Mouse (Mus musculus) ES-Bruce4 (cell line): Measurements from ENCODE around the gene Gm17655.
"Not testable (repeated sequence)": the region's sequence is repeated elsewhere in the genome, so short reads cannot be mapped to it uniquely, and the experiment has no call there.

Experiments used
- CTCF ChIP-seq: IDR thresholded peaks from one replicate; pipeline ENCODE4 v1.8.1; 2011; ENCODE audit warnings: low read depth, low read length
- POLR2A ChIP-seq: IDR thresholded peaks from one replicate; pipeline ENCODE4 v1.8.1; 2011; ENCODE audit warnings: low read length; ENCODE audit not compliant: insufficient read depth

DNA sequence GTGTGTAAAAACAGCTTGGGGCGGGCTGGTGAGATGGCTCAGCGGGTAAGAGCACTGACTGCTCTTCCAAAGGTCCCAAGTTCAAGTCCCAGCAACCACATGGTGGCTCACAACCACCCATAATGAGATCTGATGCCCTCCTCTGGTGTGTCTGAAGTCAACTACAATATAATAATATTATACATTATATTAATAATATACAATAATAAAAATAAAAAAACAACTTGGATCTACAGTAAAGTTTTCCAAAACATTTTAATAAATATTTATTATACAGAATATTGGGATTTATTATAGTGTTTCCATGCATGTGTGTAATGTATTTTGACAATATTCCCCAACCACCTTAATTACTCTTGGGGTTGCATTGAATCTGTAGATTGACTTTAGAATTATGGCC lies at the start of gene Gm17655:
- not testable (repeated sequence) for TF ChIP-seq POLR2A, CTCF
